Mouse (Mus musculus) yolk sac, embryonic 10.5 days (tissue): Measurements from ENCODE around the gene Ptprf.

Experiments
- DNase-seq: peaks from one replicate; pipeline ENCODE4 v3.0.0-alpha.2; 2017; ENCODE audit warnings: low spot score

Gene Ptprf

GRCm38 (mm10) chr4:118291231-118291630 is at the start of gene Ptprf:
TSS of gene Ptprf (minus strand) at chr4:118291405.
- DNase-seq: peak; percentile 84

DNA sequence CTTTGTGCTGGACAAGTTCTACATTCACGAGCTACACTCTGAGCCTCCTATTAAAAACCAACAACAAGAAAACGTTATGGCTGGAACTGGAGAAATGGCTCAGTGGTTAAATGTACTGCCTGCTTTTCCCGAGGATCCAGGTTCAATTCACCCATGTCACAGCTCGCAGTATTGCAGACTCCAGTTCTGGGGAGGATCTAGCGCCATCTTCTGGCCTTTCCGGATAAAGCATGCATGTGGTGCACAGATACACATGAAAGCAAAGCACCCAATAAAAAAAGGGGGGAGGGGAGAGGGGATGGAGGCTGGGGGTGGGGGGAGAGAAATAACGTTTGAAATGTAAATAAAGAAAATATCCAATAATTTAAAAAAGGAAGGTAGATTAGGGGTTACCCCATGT is 45.5 kb upstream of the Ptprf start:
- peak; percentile 28 for DNase-seq

- no peak for DNase-seq
Observed at GRCm38 (mm10) chr4:118335991-118336390, 44.8 kb upstream of the Ptprf start.

DNA sequence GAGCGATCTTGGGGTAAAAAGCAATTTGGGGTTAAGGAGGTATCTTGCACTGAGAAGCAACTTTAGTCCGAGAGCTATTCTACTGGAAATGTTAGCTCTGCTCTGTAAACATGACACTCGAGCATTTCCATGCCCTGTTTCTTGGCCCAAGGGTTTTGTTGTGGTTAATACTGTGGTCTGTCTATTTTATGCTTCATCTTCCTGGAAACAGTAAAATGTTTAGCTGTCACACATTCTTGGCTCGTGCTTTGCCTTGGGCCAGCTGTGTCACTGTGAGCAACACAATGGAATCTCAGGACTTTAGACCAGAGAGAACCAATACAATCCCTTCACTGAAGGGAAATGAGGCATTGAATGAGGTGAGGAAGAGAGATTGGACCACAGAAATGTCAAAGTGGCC is 40.6 kb upstream of the Ptprf start:
- DNase-seq: no peak

DNA sequence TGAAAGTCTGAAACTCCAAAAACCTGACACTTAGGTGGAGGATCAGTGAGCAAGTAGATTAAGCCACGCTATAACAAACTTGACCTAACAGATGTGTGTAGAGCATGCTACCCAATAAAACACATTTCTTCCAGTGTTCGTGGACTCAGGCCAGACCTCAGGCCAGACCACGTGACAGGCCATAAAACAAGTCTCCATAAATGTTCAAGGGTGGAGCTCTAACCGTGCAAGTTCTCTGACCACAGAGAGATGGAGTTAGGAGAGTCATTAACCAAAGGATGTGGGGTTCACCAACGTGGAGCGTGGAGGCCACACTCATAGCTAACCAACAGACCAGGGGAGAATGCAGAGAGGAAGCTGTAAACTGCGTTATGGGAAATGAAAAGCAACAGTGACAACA is 35.3 kb upstream of the Ptprf start:
- no peak for DNase-seq

GRCm38 (mm10) chr4:118320636-118321035 is 29.4 kb upstream of the Ptprf start:
- DNase-seq: no peak

DNA sequence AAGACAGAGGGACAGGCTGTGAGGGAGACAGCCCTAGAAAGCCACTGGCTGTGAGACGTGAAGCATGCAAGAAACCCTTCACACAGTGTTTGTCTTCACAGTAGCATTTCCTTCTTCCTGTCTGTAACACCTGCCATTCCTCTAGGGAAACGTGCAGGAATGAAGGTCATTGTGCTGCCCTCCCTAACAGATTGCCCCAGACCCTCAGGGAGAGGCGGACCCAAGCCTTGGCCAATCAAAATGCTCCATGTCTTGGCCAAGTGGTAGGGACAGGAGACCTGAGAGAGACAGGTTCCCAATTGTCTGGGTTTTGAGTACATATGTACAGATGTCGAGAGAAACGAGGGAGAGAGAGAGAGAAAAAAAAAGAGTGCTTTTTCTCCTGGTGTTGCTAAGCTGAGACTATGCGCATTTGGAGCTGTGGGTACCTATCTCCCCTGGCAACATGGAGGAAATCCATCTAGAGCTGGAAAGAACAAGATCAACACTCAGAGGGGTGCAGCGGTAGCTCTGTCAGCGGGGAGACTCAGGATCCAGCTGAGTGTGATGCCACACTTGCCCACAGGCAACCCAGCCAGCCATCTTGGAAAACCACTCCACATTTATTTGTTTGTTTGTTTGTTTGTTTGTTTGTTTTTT is 28.6 kb upstream of the Ptprf start:
- no peak for DNase-seq

DNA sequence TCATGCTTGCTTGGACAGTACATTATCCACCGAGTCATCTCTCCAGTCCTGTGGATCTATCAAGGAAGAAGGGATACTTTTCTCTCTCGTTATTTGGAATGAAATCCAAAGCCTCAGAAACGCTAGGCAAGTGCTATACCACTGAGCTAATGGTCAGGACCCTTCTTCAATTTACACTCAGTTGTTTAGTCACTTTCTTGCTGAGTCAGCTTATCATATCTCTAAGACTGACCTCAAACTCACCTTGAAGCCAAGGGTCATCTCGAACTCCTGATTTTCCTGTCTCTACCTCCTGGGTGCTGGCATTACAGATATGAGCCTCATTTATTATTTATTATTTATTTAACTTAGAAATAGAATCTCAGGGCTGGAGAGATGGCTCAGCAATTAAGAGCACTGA is 25.5 kb upstream of the Ptprf start:
- no peak for DNase-seq

GRCm38 (mm10) chr4:118315286-118315685 is 24.1 kb upstream of the Ptprf start:
- DNase-seq: no peak

- no peak for DNase-seq
Observed at GRCm38 (mm10) chr4:118310461-118310860, 19.3 kb upstream of the Ptprf start.

DNA sequence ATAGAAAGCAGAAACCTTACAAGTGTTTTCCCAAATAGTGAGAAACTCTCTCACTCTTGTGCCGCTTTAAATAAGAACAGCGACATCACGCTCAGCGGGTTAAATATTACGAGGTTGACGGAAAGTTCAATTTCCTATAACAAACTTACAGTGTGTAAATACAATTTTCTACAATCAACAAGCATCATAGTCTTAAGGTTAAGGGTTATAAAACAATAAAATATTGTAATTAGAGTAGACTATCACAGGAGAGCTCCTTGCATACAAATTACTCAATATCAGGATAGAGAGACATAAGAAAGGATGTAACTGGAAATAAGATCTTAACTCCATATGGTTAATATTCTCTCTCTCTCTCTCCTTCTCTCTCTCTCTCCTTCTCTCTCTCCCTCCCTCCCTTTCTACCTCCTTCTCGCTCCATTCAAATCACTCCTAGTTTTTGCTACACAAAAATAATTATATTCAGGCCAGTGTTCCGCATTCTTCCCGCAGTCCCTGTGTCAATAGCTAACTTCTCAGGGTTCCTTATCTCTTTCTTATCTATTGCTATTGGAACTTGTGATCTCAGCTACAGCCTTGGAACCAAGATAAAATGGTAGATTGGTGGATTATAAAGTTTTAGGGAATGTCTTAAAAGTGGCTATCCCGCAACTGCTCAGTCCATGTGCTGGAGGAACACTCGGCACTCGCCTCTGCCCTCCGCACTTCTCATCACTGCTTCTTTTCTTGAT is 16.5 kb upstream of the Ptprf start:
- no peak for DNase-seq

DNA sequence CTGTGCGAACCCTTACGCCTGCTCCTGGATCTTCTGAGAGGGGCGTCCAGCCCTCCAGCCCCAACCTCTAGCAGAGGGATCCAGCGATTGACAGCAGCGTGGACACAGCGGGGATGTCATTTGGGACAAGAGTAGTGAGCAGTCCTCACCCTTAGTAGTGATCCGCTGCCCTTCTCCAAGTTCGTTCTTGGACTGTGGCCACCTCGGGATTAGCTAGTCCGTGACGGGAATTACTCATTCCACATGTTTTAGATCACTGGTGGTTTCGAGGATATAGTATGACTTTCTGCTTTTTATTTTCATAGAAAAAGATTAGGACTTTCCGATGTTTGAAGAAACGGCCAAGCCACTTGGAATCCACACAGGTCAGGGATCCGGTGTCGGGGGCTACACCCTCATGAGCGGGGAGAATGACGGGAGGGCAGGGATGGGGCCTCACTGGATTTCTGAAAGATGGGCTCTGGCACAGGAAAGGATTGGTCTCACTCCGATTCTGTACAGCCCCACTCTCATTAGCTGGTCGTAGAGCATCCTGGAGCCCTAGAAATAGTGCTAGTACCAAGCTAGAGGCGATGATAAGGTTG is 15.0 kb upstream of the Ptprf start:
- DNase-seq: no peak

GRCm38 (mm10) chr4:118304984-118305383 is 13.8 kb upstream of the Ptprf start:
- no peak for DNase-seq

GRCm38 (mm10) chr4:118297844-118298243 is 6.6 kb upstream of the Ptprf start:
- DNase-seq: no peak

- DNase-seq: no peak
Observed at GRCm38 (mm10) chr4:118295651-118296561, 4.7 kb upstream of the Ptprf start.

GRCm38 (mm10) chr4:118294811-118295210 is 3.6 kb upstream of the Ptprf start:
- DNase-seq: no peak

DNA sequence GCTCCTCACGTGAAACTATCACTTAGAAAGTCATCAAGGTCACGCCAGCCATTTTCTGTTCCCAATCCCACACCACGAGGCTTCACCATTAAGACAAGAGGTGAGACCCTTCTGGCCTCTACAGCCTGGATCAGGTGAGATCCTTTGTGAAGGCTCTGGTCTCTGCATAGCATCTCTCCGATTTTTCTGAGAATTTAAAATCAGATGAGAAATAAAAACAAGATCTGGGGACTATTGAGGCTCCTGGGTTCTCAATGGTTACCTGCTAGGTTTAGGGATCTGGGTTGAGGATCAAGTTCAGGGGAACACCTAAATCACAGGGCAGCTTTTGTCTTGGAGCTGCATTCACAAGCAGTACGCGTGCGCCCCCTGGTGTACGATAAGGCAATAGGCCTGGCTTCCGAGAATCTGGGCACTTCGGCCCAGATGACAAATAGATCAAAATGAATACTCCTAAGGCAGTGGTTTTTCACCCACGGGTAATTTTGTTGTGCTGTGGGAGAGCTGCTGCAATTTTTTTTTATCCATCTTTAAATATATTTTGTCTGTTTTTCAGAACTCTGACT is 1.6 kb upstream of the Ptprf start:
- peak; percentile 49 for DNase-seq

DNA sequence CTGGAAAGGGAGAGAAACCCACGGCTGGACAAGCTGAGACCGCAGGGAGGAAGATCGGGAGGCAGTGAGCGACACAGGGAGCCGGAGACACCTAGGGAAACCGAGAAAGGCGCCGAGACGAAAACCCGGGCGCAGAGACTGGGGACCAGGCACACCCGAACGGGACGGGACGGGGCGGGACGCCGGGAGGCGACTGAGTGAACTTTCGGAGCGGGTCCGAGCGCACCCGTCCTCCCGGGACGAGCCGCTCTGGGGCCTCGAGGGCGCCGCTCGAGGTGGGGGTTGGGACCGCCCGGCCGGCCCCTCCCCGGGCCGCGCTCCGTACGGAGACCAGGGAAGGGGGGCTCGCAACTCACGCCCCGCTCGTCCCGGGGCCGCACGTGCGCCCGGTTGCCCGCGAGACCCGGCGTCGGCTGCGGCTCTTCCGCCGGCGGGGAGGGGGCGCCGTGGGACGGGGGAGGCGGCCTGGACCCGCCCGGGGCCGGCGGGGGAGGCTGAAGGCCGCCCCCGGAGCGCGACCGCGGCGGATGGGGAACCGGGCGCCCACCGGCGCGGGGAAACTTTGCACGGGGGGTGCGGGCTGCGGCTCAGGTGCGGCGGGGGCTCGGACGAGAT is 682 bp downstream of the Ptprf start:
- DNase-seq: peak; percentile 60

GRCm38 (mm10) chr4:118289960-118290415 is 1.2 kb downstream of the Ptprf start:
- DNase-seq: peak; percentile 61

DNA sequence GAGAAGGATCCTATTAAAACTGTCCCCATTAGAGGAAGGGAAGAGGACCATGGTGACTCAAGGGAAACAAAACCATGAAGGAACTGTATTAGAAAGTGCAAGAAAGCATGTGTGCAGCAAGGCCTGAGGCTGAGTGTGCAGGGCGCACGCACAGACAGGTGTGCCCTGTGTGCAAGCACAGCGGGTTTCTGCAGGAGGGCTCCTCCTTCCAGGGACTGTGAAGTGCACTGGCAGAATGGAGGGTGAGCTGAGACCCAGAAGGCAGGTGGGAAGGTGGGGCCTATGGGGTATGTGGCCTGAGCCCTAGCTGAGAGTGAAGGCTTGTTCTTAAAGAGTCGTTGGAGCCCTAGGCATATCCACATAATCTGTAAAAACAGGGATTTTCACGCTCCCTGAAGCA is 1.9 kb downstream of the Ptprf start:
- DNase-seq: no peak

DNA sequence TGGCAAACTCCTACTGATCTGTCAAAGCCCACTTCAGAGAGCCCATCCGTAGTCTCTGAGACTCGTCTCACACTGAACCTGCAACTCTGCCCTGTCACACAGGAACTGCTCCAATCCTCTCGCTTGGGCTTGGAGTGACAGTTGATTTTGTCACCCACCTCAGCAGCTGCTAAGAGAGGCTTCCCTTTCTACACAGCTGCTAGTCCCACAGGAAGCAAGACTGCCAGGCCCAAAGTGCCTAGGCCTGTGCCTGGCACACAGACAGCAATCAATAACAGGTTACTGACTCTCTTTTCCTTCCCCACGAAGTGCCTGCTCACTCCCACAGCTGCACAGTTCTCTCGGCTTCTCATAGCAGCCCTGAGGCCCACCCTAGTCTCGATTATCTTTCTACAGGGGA is 2.7 kb downstream of the Ptprf start:
- DNase-seq: no peak

- DNase-seq: no peak
Observed at GRCm38 (mm10) chr4:118286202-118286601, 5.0 kb downstream of the Ptprf start.
